ENCODE assay signal across 13 mouse cellular contexts in genomic region chrX:52934496-52934895, GRCm38 (mm10). TPM values are rescaled to one million over a fixed set of nuclear protein-coding genes. Genes with fewer than 3 reads are reported as not detected.
DNase-seq lines count a peak whose midpoint lies in the region; ATAC-seq and TF ChIP-seq lines count a peak whose summit lies in the region.
"Had no signal": no experiment of that assay in that cellular context is flagged by ENCODE, and none has a peak within 500 bp of the region (broad histone marks: within the 10 kb centered on the region; RNA-seq: fewer than 3 reads in every experiment).

No protein-coding gene starts in this region.

- no peak overlapping the region for H3K4me2 ChIP-seq in hindbrain, postnatal 0 days (ENCODE audit: low read depth, low read length)
- H3K4me2 ChIP-seq in CH12.LX (ENCODE audit: insufficient read depth, low read depth, poor library complexity, severe bottlenecking) = no peak overlapping the region
- H3K4me2 ChIP-seq: heart, embryonic 15.5 days had no signal

- no peaks in the 10 kb centered on the region for H3K27me3 ChIP-seq in hindbrain, postnatal 0 days (ENCODE audit: insufficient read depth, low read length)
- H3K27me3 ChIP-seq in hindbrain, embryonic 10.5 days (ENCODE audit: insufficient read depth, poor library complexity, severe bottlenecking) = no peaks in the 10 kb centered on the region
- no peaks in the 10 kb centered on the region for H3K27me3 ChIP-seq in CH12.LX (replicated peaks)
- H3K27me3 ChIP-seq: heart, embryonic 15.5 days had no signal

- no peaks in the 10 kb centered on the region for H3K9me3 ChIP-seq in hindbrain, postnatal 0 days (ENCODE audit: low read length)
- no peaks in the 10 kb centered on the region for H3K9me3 ChIP-seq in hindbrain, embryonic 10.5 days
- H3K9me3 ChIP-seq in CH12.LX (replicated peaks; ENCODE audit: low read length) = no peaks in the 10 kb centered on the region
- H3K9me3 ChIP-seq: heart, embryonic 15.5 days had no signal

- no peak for TF ChIP-seq POLR2A in CH12.LX (IDR thresholded peaks at IDR 0.05; ENCODE audit: low read depth, low read length)

- no peak for TF ChIP-seq EP300 in CH12.LX (IDR thresholded peaks at IDR 0.05; ENCODE audit: low read length)

- no peak overlapping the region for H3K9ac ChIP-seq in hindbrain, postnatal 0 days (replicated peaks; ENCODE audit: low read length)
- no peak overlapping the region for H3K9ac ChIP-seq in CH12.LX (ENCODE audit: insufficient read depth, low read depth)
- H3K9ac ChIP-seq: heart, embryonic 15.5 days had no signal

- peak; percentile 68 for TF ChIP-seq RAD21 in CH12.LX (IDR thresholded peaks at IDR 0.05; ENCODE audit: low read depth, low read length)

- no peak overlapping the region for H3K27ac ChIP-seq in hindbrain, postnatal 0 days
- no peak overlapping the region for H3K27ac ChIP-seq in hindbrain, embryonic 10.5 days
- no peak overlapping the region for H3K27ac ChIP-seq in CH12.LX (ENCODE audit: insufficient read depth, low read depth)
- H3K27ac ChIP-seq: heart, embryonic 15.5 days had no signal

- H3K4me3 ChIP-seq in hindbrain, postnatal 0 days (ENCODE audit: low read length) = no peak overlapping the region
- H3K4me3 ChIP-seq in hindbrain, embryonic 10.5 days = no peak overlapping the region
- no peak overlapping the region for H3K4me3 ChIP-seq in CH12.LX (replicated peaks in 1 of 3; ENCODE audit: low read depth in 2 of 3, low read length in 2 of 3, poor library complexity in 1 of 3)
- H3K4me3 ChIP-seq: heart, embryonic 15.5 days had no signal

- no peak for ATAC-seq in hindbrain, postnatal 0 days
- ATAC-seq in erythroid progenitor cell, adult 5-6 weeks (replicated peaks; ENCODE audit: low FRiP score, poor library complexity, severe bottlenecking) = 0 out of 2 replicates have a peak, but pooled peaks have one; percentile 39
- ATAC-seq: midbrain, embryonic 16.5 days had no signal

- in situ Hi-C loops in CH12.LX (cut with MboI; ENCODE audit: low pct_ligation_motif_present, low pct_unique_long_range_greater_than_20kb, low sequenced_read_pairs) = no loop called here

- WGBS in hindbrain, postnatal 0 days = 45% methylated on average over 2 of the region's 2 CpGs
- WGBS in hindbrain, embryonic 10.5 days = 72% methylated on average over 2 of the region's 2 CpGs

- dilution Hi-C loops in CH12.LX (cut with MboI; ENCODE audit: extremely low pct_ligation_motif_present, extremely low pct_unique_long_range_greater_than_20kb, low sequenced_read_pairs) = no loop called here

- DNase-seq in hindbrain, postnatal 0 days (ENCODE audit: low spot score) = peak; percentile 41
- no peak for DNase-seq in hindbrain, embryonic 10.5 days (ENCODE audit: low spot score)
- DNase-seq in A20 (ENCODE audit: low read depth, low spot score) (peak; percentile 10), CH12.LX (ENCODE audit: extremely low read depth) (no peak)
- DNase-seq in neural tube, embryonic 10.5 days (ENCODE audit: extremely low spot score, low spot score) = no peak
- no peak for DNase-seq in right cerebral cortex, postnatal 14 days
- DNase-seq in kidney, postnatal 25 days = no peak
- DNase-seq: cerebellum, postnatal 36 days; lung, adult 18-20 months; thymus, postnatal 4 days had no signal

- TF ChIP-seq CTCF in hindbrain, postnatal 0 days (IDR thresholded peaks at IDR 0.05; ENCODE audit: low read depth) = peak; percentile 72
- peak in 1 of 2 experiments; percentile 69; a peak in 2 of 4 replicates for TF ChIP-seq CTCF in CH12.LX (conservative IDR thresholded peaks at IDR 0.05 in 1 of 2, IDR thresholded peaks at IDR 0.05 in 1 of 2; ENCODE audit: low read depth in 2 of 2, low read length in 2 of 2)

- H3K4me1 ChIP-seq in hindbrain, postnatal 0 days (ENCODE audit: insufficient read depth, low read length) = no peaks in the 10 kb centered on the region
- H3K4me1 ChIP-seq in hindbrain, embryonic 10.5 days (replicated peaks) = no peaks in the 10 kb centered on the region
- H3K4me1 ChIP-seq in CH12.LX (ENCODE audit: control insufficient read depth in 1 of 2, insufficient read depth in 2 of 2) = peaks cover 2 to 8% of the 10 kb centered on the region in 2 experiments; a peak in 2 of 4 replicates
- H3K4me1 ChIP-seq: heart, embryonic 15.5 days had no signal

- 0 out of 2 replicates have a peak, but pooled peaks cover 2% of the 10 kb centered on the region for H3K79me2 ChIP-seq in CH12.LX (replicated peaks; ENCODE audit: control insufficient read depth, extremely low read depth, insufficient read depth, poor library complexity, severe bottlenecking)

- H3K36me3 ChIP-seq in hindbrain, postnatal 0 days (ENCODE audit: insufficient read depth, low read length) = no peaks in the 10 kb centered on the region
- H3K36me3 ChIP-seq in hindbrain, embryonic 10.5 days = peaks cover 42% of the 10 kb centered on the region
- H3K36me3 ChIP-seq in CH12.LX (replicated peaks in 1 of 2; ENCODE audit: control insufficient read depth in 1 of 2, insufficient read depth in 1 of 2, low read length in 1 of 2) = peaks cover 4 to 26% of the 10 kb centered on the region in 2 experiments
- H3K36me3 ChIP-seq: heart, embryonic 15.5 days had no signal

TF ChIP-seq in CH12.LX, 34 proteins besides CTCF, POLR2A, EP300 and RAD21:
- TF ChIP-seq NELFE (IDR thresholded peaks at IDR 0.05; ENCODE audit: low read depth, low read length) (no peak), SMC3 (IDR thresholded peaks at IDR 0.05; ENCODE audit: low read depth, low read length) (peak; percentile 58), ZNF384 (IDR thresholded peaks at IDR 0.05; ENCODE audit: low read depth, low read length) (no peak), TCF12 (IDR thresholded peaks at IDR 0.05; ENCODE audit: low read depth, low read length) (no peak)
TF ChIP-seq in CH12.LX: peak in this region for 1.

RNA-seq across cellular contexts. Expression of gene Phf6, which starts 22.4 kb away (rescaled TPM):
- 29.7 and 32.9 TPM in 2 replicates for total RNA-seq in hindbrain, postnatal 0 days (2014; rRNA removed)
- 34.6 and 35.4 TPM in 2 replicates for polyA plus RNA-seq in hindbrain, postnatal 0 days (2015; fragmentation: Nextera tagmentation; extraction: Ambion mirVana)
- polyA plus RNA-seq in hindbrain, embryonic 10.5 days (2016; fragmentation: Nextera tagmentation; extraction: Ambion mirVana) = 70.8 and 92.4 TPM in 2 replicates
- total RNA-seq in CH12.LX (2012; rRNA removed) (19.8 and 22.0 TPM in 2 replicates), CH12.LX (2014; rRNA removed) (59.7 and 67.0 TPM in 2 replicates)
- 27.1 and 29.4 TPM in 2 replicates for polyA plus RNA-seq in CH12.LX (2012; ENCODE audit: insufficient read length, low read depth)
- 23.5 and 27.8 TPM in 2 replicates for total RNA-seq in erythroid progenitor cell, adult 5-6 weeks (2015; ENCODE audit: low replicate concordance)
- 15.2 and 18.9 TPM in 2 replicates for total RNA-seq in erythroid progenitor cell, adult 5-6 weeks (2017; ENCODE audit: low replicate concordance)

RNA-seq across cellular contexts. Expression of gene Hprt, which starts 53.4 kb away (rescaled TPM):
- 36.5 and 37.0 TPM in 2 replicates for total RNA-seq in hindbrain, postnatal 0 days (2014; rRNA removed)
- polyA plus RNA-seq in hindbrain, postnatal 0 days (2015; fragmentation: Nextera tagmentation; extraction: Ambion mirVana) = 213 and 221 TPM in 2 replicates
- 80.5 and 104 TPM in 2 replicates for polyA plus RNA-seq in hindbrain, embryonic 10.5 days (2016; fragmentation: Nextera tagmentation; extraction: Ambion mirVana)
- total RNA-seq in CH12.LX (2012; rRNA removed) (200 and 212 TPM in 2 replicates), CH12.LX (2014; rRNA removed) (525 and 564 TPM in 2 replicates)
- polyA plus RNA-seq in CH12.LX (2012; ENCODE audit: insufficient read length, low read depth) = 355 and 382 TPM in 2 replicates
- total RNA-seq in erythroid progenitor cell, adult 5-6 weeks (2015; ENCODE audit: low replicate concordance) = 82.6 and 119 TPM in 2 replicates
- 86.4 and 105 TPM in 2 replicates for total RNA-seq in erythroid progenitor cell, adult 5-6 weeks (2017; ENCODE audit: low replicate concordance)

Comparison
In these comparisons a context has a peak if more than half of its experiments do, and no peak if none do; other contexts are left out.
1. DNase-seq: peak in hindbrain, postnatal 0 days (single experiment) and A20 (single experiment); none in hindbrain, embryonic 10.5 days (single experiment), CH12.LX (single experiment), neural tube, embryonic 10.5 days (single experiment), right cerebral cortex, postnatal 14 days (single experiment) and kidney, postnatal 25 days (0 of 2).